Mouse (Mus musculus) kidney, adult 8-10 months (tissue): Measurements from ENCODE around the gene Otor.

Source experiments
- DNase-seq, 2 experiments: peaks; one replicate each; pipeline ENCODE4 v3.0.0; 2022

Otor gene

GRCm38 (mm10) chr2:143078198-143078851 is at the start of gene Otor:
Gene Otor (plus strand): TSS chr2:143078473.
- no peak for DNase-seq

- no peak for DNase-seq
Observed at GRCm38 (mm10) chr2:143031283-143031682, 47.0 kb upstream of the Otor start.

GRCm38 (mm10) chr2:143032378-143033255 is 45.7 kb upstream of the Otor start:
- DNase-seq, result no peak

DNA sequence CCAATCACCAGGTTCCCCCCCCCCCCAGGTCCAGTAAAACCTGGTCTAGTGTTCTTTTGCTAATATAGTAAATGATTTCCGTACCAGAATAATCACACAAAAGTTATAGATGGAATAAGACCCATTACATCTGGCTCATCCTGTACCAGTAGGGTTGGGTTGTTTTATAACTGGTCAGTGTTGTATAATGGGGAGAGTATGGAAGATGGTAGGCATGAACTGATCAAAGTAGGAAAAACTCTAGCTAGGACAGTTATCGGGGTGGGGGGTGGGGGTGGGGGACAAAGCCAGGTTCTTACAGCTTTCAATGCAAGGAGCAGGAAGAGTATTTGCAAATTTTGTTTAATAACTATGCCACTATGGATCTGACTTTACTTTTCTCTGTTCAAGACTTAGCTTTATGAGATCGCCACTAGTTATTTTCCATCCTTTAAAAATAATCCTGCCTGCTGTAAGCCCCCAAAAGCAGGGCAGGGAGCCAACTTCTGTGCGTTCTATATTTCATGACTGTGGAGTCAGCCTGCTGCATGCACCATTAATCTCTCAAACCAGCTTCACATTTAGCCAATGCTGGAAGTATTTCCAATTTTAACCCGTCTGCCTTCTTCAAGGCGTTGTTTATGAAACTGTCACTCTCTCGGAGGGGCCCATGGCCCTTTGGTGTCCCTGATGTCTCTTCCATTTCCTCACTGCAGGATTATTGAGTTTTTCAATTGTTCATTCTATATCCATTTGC is 43.8 kb upstream of the Otor start:
- no peak for DNase-seq

DNA sequence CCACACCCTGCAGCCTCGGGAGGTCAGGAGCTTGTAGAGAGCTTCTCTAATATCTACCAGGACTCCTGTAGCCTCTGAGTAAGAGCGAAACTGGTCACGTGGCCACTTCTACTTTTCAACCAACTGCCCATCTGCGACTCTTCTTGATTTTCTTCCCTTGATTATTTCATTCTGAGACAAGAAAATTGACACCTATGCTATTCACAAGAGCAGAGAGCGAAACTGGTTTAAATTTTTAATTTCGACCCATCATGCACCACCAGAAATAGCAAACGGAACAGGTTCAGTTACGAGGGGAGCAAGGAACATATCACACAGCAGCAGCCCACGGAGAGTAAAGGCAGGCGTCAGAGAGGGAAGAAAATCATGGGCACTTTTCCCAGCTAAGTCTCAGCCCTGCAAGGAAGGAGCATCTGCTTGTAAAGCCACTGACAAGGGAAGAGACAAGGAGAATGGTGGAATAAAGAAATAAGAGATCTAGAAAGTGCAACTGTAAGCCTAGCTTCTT is 43.1 kb upstream of the Otor start:
- peak; percentile 3 to 8 for DNase-seq

DNA sequence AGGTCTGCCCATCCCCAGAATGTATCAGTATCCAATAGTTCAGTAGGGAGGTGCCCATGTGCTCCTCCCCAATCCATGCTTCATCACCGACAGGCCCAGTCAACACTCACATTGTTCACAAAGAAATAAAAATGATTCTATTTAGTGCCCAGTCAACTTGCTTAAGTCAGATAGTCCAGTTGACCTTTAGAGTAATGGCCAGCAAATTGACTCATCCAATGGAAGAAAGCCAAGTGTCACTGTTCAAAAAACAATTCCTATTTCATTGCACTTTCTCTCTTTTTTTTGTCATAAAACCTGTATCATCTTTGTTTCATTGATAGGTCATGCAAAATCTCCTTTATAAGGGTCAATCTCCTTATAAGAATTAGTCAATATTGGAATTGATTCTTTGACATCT is 36.7 kb upstream of the Otor start:
- DNase-seq, result no peak

DNA sequence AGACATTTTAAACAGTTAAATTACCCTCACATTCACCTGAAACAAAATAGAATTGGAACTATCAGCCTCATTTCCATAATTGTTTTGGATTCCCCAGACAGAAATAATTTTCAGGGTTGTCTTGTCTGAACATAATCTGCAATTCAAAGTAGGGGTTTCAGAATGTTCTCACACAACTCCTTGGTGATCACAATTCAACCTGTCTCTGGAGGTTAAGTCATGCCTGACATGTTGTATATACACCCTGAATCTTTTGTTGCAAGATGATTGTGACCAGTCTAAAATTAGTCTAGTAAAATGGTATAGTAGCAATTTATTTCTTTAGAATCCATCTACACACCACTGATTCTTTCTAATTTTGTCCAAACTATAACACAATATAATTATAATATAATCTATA is 23.0 kb upstream of the Otor start:
- no peak for DNase-seq

DNA sequence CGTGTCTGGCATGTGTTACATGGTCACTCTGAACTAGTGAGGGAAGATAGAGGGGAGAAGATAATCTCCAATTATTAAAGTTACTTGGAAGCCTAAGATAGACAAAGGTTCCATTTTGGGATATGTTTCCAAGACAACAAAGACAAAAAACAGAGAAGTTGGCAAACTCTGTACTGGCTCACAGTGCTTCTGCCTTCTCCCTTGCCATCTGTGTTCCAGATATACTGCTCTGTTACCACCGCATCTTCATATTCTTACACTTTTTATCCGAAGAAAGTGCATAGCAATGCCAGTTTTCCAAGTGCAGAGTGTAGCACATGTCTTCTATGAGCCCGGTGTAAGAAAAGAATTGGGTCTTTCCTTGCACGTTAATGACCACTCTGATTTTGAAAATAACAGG is 21.5 kb upstream of the Otor start:
- DNase-seq, result no peak

GRCm38 (mm10) chr2:143062432-143062811 is 15.9 kb upstream of the Otor start:
- DNase-seq, result no peak

- peak; percentile 87 to 92 for DNase-seq
Observed at GRCm38 (mm10) chr2:143062812-143063792, 15.2 kb upstream of the Otor start, which contains the start of gene Snrpb2. Gene Snrpb2 (plus strand): TSS chr2:143063039.

GRCm38 (mm10) chr2:143065914-143066313 is 12.4 kb upstream of the Otor start:
- no peak for DNase-seq

DNA sequence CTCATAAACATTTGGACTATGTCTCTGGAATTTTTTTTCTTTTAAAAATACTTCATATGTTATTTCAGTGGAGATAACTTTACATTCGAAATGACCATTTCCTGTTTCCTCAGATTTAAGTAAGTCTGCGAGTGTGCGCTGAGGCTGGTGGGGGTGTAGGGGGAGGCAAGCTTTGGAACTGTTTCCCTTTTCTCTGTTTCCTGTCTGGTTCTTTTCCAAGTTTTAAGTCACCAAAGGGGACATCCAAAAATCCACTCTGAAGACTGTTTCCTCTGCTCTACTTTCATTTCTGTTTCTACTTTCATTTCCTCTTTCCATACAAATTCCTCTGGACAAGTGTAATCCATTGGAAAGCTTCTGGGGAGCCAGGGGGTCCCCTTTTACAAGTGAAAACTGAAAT is 3.4 kb downstream of the Otor start:
- DNase-seq, result peak in 1 of 2 experiments; percentile 7

- DNase-seq, result no peak
Observed at GRCm38 (mm10) chr2:143084852-143085397, 6.7 kb downstream of the Otor start.

- no peak for DNase-seq
Observed at GRCm38 (mm10) chr2:143089866-143090265, 11.6 kb downstream of the Otor start.

- peak; percentile 8 to 59 for DNase-seq
Observed at GRCm38 (mm10) chr2:143093726-143094125, 15.5 kb downstream of the Otor start.

- DNase-seq, result no peak
Observed at GRCm38 (mm10) chr2:143094761-143095160, 16.5 kb downstream of the Otor start.

DNA sequence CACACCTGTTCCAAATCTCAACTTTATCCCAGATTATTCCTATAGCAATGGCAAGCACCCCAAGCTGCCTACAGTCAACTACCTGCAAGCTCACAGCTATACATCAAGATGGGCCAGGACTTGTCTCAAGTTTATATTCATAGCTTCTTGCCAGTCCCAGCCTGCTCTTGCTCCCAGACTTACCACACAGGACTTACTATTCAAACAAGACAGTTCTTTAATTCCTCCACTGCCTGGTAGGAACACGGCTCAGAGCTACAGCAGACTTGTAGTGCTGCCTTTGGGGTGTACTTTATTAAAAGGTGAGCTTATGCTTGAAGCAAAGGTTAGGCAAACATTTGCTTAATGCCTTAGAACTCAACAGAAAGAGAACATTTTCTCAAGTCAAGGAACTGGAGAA is 18.9 kb downstream of the Otor start:
- DNase-seq, result no peak

GRCm38 (mm10) chr2:143113859-143114258 is 35.6 kb downstream of the Otor start:
- DNase-seq, result no peak

DNA sequence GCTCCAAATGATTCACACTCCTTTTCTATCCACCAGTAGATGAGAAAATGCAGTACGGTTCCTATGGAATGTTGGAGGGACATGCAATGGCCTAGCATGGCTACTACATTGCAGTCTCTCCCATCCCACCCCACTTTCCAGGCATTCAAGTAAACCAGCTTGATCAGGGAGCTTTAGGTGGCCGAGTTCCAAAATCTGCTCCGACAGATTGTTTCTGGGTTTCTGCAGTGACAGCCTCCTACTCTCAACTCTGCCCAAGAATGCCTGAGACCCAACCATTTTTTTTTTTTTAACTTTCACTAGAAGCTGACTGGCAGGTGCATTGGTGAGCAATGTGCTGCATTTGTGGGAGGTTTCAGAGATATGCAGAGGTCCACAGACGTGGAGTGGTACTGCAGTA is 36.4 kb downstream of the Otor start:
- no peak for DNase-seq

- DNase-seq, result no peak
Observed at GRCm38 (mm10) chr2:143117453-143117852, 39.2 kb downstream of the Otor start.

GRCm38 (mm10) chr2:143118221-143118620 is 39.9 kb downstream of the Otor start:
- no peak for DNase-seq
